Mouse (Mus musculus): ENCODE results near the gene Irf2bp2. TPM values are rescaled to one million over a fixed set of nuclear protein-coding genes. Genes with fewer than 3 reads are reported as not detected.

Irf2bp2 gene
- polyA plus RNA-seq, 1 experiment from 2014 or later = 10.1 TPM

DNA sequence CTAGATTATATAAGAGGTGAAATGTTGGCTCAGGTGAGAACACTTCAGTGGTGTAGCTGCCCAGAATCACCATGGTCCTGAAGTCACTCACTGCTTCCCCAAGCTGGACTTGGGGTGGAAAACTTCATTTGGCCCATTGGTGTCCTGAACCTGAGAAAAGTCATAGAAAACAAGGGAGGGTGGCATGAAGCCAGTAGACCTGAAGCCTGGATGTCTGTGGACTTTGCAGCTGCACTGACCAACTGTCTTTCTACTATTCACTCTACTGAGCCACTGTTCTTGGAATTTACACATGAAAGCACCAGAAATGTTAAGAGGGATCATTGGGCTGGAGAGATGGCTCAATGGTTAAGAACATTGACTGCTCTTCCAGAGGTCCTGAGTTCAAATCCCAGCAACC, 17.7 kb downstream of the Irf2bp2 start:
- H3K36me3 ChIP-seq (ENCODE audit: control insufficient read depth, insufficient read depth) = 0 out of 2 replicates have a peak, but pooled peaks cover 2% of the 10 kb centered on the region
- H3K27me3 ChIP-seq (replicated peaks; ENCODE audit: control insufficient read depth, insufficient read depth, low read length) = no peaks in the 10 kb centered on the region
- no peak overlapping the region for H3K4me3 ChIP-seq (replicated peaks; ENCODE audit: low read length)
- H3K9ac ChIP-seq (replicated peaks; ENCODE audit: low read depth, low read length) = no peak overlapping the region
- no peak overlapping the region for H3K27ac ChIP-seq (ENCODE audit: low read length)
- ATAC-seq = no peak
- no peaks in the 10 kb centered on the region for H3K4me1 ChIP-seq (replicated peaks; ENCODE audit: control insufficient read depth, insufficient read depth, low read length)
- H3K4me2 ChIP-seq (ENCODE audit: low read length) = no peak overlapping the region
- H3K9me3 ChIP-seq (ENCODE audit: control insufficient read depth, low read length) = no peaks in the 10 kb centered on the region

DNA sequence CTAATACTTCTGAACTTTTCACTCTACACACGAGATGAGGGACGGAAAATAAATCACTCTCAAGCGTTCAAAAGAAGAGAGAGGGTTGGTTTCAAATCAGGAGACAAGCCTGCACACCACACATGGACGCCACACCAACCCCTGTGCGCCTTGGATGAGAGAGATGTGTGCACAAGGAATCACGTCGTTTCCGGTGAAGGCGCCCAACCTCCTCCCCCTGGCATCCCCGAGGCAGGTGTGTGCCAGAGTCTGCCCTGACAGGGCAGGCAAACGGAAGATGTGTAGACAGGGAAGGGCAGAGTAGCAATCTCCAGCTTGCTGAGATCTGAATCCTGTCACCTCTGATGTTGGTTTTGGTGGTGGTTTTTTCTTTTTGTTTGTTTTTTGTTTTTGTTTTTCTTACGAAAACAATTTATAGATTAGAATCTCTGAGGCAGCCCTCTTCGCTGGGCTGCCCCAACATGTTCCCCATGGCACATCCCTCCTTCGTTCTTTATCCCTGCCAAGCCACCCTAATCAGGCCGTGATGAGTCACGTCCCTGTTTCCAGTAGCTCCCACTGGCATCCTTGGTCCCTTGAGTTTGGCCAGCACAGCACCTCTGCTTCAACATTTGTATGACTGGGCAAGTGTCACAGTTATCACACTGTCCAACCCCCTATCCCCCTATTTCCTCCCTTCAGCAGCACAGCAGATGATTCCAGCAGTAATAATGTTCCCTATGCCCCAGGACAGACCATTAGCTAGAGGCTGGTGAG, 18.7 kb downstream of the Irf2bp2 start:
- H3K27me3 ChIP-seq (replicated peaks; ENCODE audit: control insufficient read depth, insufficient read depth, low read length) = no peaks in the 10 kb centered on the region
- no peak for ATAC-seq
- H3K4me2 ChIP-seq (ENCODE audit: low read length) = no peak overlapping the region
- no peak overlapping the region for H3K27ac ChIP-seq (ENCODE audit: low read length)
- H3K9me3 ChIP-seq (ENCODE audit: control insufficient read depth, low read length) = no peaks in the 10 kb centered on the region
- no peak overlapping the region for H3K4me3 ChIP-seq (replicated peaks; ENCODE audit: low read length)
- WGBS = 89% methylated on average over 16 of the region's 16 CpGs
- H3K4me1 ChIP-seq (replicated peaks; ENCODE audit: control insufficient read depth, insufficient read depth, low read length) = no peaks in the 10 kb centered on the region
- H3K9ac ChIP-seq (replicated peaks; ENCODE audit: low read depth, low read length) = no peak overlapping the region
- H3K36me3 ChIP-seq (ENCODE audit: control insufficient read depth, insufficient read depth) = no peaks in the 10 kb centered on the region

DNA sequence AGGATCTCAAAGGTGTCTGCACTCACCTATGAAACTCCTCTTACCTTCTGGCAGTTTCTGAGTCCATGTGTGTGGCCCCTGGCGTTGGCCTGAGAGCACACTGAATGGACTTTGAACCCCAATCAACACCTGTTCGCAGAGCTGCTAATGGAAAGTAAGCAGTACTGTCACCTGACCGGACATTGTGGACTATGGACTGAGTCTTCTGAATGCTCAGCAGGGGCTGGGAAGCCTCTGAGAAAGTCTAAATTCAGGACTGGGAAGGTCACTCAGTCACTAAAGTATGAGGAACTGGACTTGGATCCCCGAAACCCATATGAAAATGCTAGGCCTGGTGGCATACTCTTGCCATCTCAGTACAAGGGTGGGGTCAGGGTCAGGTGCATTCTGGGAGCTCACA, 19.9 kb downstream of the Irf2bp2 start:
- no peaks in the 10 kb centered on the region; the same call in 1 of the 2 replicates for H3K4me1 ChIP-seq (replicated peaks; ENCODE audit: control insufficient read depth, insufficient read depth, low read length)
- whole genome bisulfite sequencing = 90% methylated on average over 4 of the region's 4 CpGs
- ATAC-seq = no peak
- no peaks in the 10 kb centered on the region for H3K9me3 ChIP-seq (ENCODE audit: control insufficient read depth, low read length)
- H3K9ac ChIP-seq (replicated peaks; ENCODE audit: low read depth, low read length) = no peak overlapping the region
- H3K36me3 ChIP-seq (ENCODE audit: control insufficient read depth, insufficient read depth) = no peaks in the 10 kb centered on the region
- no peak overlapping the region for H3K27ac ChIP-seq (ENCODE audit: low read length)
- no peak overlapping the region for H3K4me2 ChIP-seq (ENCODE audit: low read length)
- no peaks in the 10 kb centered on the region for H3K27me3 ChIP-seq (replicated peaks; ENCODE audit: control insufficient read depth, insufficient read depth, low read length)
- H3K4me3 ChIP-seq (replicated peaks; ENCODE audit: low read length) = no peak overlapping the region

DNA sequence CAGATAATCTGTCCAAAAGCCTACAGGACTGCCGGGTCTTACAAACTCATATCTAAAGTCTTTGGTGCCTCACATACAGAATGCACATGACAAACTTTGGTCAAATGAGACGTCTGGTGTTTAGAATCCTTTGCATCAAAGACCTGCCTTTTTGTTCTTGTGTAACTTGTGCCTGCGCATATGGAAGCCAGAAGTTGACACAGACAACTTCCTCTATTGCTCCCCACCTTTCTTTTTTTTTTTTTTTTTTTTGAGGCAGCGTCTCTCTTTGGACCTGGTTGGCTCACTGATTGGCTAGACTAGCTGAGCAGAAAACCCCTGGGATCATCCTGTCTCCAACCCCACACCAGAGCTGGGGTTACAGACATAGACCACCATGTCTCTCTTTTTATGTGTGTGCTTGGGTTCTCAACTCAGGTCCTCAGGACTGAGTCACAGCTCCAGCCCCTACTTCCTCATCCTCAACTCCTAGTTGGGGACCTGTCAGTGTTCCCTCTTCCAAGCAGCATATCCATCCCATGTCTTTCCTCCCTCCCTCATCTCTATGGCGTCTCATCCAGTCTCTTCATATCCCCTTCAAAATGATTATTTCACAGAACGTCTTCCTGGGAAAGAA, 20.6 kb downstream of the Irf2bp2 start:
- no peak for ATAC-seq
- 91% methylated on average over 6 of the region's 6 CpGs for WGBS

DNA sequence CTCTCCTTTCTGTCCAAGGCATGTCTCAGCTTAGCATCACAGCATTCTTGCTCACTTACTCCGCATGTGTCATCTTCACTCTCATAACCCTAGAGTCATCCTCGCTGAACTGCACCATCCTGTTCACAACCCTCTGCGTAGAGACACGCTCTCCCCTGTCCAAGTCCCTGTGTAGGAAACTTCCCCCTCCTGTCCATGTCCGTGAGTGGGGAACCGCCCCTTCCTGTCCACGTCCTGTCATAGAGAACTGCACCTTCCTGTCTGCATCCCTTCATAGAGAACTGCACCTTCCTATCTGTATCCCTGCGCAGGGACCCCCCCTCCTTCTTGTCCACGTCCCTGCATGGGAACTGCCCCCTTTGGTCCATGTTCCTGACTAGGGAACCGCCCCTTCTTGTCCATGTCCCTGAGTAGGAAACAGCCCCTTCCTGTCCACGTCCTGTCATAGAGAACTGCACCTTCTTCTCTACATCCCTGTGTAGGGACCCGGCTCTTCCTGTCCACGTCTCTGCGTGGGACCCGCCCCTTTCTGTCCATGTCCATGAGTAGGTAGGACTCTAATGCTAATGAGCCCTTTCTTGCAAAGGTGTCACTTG, 22.6 kb downstream of the Irf2bp2 start:
- Histone ChIP-seq H3K36me3 (ENCODE audit: control insufficient read depth, insufficient read depth) (no peaks in the 10 kb centered on the region), H3K9me3 (ENCODE audit: control insufficient read depth, low read length) (no peaks in the 10 kb centered on the region), H3K4me3 (replicated peaks; ENCODE audit: low read length) (no peak overlapping the region), H3K4me1 (replicated peaks; ENCODE audit: control insufficient read depth, insufficient read depth, low read length) (peaks cover 16% of the 10 kb centered on the region), H3K27me3 (replicated peaks; ENCODE audit: control insufficient read depth, insufficient read depth, low read length) (no peaks in the 10 kb centered on the region), H3K27ac (ENCODE audit: low read length) (no peak overlapping the region), H3K4me2 (ENCODE audit: low read length) (no peak overlapping the region), H3K9ac (replicated peaks; ENCODE audit: low read depth, low read length) (no peak overlapping the region)
- ATAC-seq = no peak
- WGBS = 89% methylated on average over 15 of the region's 15 CpGs

More for the DNA sequence above, 20.6 kb downstream of the Irf2bp2 start:
- Histone ChIP-seq H3K27me3 (replicated peaks; ENCODE audit: control insufficient read depth, insufficient read depth, low read length) (no peaks in the 10 kb centered on the region), H3K36me3 (ENCODE audit: control insufficient read depth, insufficient read depth) (no peaks in the 10 kb centered on the region), H3K27ac (ENCODE audit: low read length) (no peak overlapping the region), H3K9me3 (ENCODE audit: control insufficient read depth, low read length) (no peaks in the 10 kb centered on the region), H3K4me1 (replicated peaks; ENCODE audit: control insufficient read depth, insufficient read depth, low read length) (no peaks in the 10 kb centered on the region; the same call in 1 of the 2 replicates), H3K4me2 (ENCODE audit: low read length) (no peak overlapping the region), H3K4me3 (replicated peaks; ENCODE audit: low read length) (no peak overlapping the region), H3K9ac (replicated peaks; ENCODE audit: low read depth, low read length) (no peak overlapping the region)

DNA sequence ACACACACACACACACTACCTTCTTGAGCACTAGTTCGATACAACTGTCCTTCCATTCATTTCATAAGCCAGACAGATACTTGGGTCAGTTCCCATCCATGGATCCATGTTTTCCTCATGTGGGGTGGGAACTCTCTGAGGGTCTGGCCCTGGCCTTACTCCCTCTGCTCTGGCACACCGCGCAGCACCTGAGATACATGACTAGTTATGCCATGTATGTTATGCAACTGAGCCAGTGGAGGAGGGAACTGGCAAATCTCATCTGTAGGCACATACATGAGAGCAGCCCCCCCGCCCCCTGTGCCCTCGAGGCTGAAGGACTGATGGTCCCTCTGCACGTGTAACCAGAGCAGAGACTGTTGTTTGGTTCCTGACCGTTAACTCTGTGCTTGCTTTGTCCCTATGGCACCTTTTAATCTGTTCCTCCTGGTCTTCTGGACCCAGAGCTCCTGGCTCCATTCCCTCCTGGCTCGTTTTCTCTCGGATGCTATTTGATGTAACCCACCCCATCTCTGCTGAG, 23.2 kb downstream of the Irf2bp2 start:
- H3K4me3 ChIP-seq (replicated peaks; ENCODE audit: low read length) = no peak overlapping the region
- no peaks in the 10 kb centered on the region for H3K27me3 ChIP-seq (replicated peaks; ENCODE audit: control insufficient read depth, insufficient read depth, low read length)
- no peak overlapping the region for H3K9ac ChIP-seq (replicated peaks; ENCODE audit: low read depth, low read length)
- no peaks in the 10 kb centered on the region for H3K9me3 ChIP-seq (ENCODE audit: control insufficient read depth, low read length)
- H3K4me2 ChIP-seq (ENCODE audit: low read length) = no peak overlapping the region
- no peak overlapping the region for H3K27ac ChIP-seq (ENCODE audit: low read length)
- H3K36me3 ChIP-seq (ENCODE audit: control insufficient read depth, insufficient read depth) = no peaks in the 10 kb centered on the region
- no peak for ATAC-seq
- peaks cover 21% of the 10 kb centered on the region for H3K4me1 ChIP-seq (replicated peaks; ENCODE audit: control insufficient read depth, insufficient read depth, low read length)
- WGBS = 66% methylated on average over 9 of the region's 9 CpGs

DNA sequence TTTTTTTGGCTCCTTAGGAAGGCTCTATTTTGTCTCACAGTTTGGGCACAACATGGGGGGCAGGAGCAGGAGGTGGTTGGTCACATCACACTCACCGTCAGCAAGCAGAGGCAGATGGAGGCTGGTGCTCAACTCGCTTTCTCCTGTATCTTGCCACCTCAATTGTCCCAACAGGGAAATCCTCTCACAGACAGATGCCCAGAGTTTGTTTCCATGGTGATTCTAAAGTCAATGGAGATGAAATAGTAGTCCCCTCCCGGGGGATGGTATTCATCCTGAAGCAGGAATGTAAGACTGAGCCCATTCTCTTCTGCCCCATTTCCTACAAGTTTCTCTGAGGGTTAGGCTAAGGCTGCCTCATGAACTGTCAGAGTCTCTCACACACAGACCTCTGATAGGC, 23.7 kb downstream of the Irf2bp2 start:
- peaks cover 21% of the 10 kb centered on the region for H3K4me1 ChIP-seq (replicated peaks; ENCODE audit: control insufficient read depth, insufficient read depth, low read length)
- H3K4me3 ChIP-seq (replicated peaks; ENCODE audit: low read length) = no peak overlapping the region
- ATAC-seq = no peak
- no peak overlapping the region for H3K27ac ChIP-seq (ENCODE audit: low read length)
- no peaks in the 10 kb centered on the region for H3K27me3 ChIP-seq (replicated peaks; ENCODE audit: control insufficient read depth, insufficient read depth, low read length)
- no peaks in the 10 kb centered on the region for H3K9me3 ChIP-seq (ENCODE audit: control insufficient read depth, low read length)
- no peak overlapping the region for H3K4me2 ChIP-seq (ENCODE audit: low read length)
- WGBS = 36% methylated on average over 3 of the region's 3 CpGs
- no peak overlapping the region for H3K9ac ChIP-seq (replicated peaks; ENCODE audit: low read depth, low read length)
- no peaks in the 10 kb centered on the region for H3K36me3 ChIP-seq (ENCODE audit: control insufficient read depth, insufficient read depth)

DNA sequence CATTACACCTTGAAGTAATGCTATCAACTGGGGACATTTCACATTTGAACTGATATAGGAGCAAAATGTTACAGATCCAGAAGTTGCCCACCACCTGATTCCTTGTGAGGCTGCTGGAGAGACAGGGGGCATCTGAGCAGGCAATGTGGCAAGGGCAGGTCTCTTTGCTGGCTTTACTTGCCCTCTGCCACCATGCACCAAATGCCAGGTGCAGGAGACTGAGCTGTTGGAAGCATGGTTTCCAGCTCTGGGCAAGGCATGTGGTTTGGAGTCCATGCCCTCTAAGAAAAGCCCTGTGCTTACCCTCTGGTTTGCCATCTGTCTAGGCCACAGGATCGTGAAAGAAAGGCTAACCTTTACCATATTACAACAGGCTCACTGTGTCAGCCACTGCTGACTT, 24.1 kb downstream of the Irf2bp2 start:
- no peak overlapping the region for H3K4me2 ChIP-seq (ENCODE audit: low read length)
- H3K36me3 ChIP-seq (ENCODE audit: control insufficient read depth, insufficient read depth) = no peaks in the 10 kb centered on the region
- H3K27ac ChIP-seq (ENCODE audit: low read length) = no peak overlapping the region
- peaks cover 21% of the 10 kb centered on the region for H3K4me1 ChIP-seq (replicated peaks; ENCODE audit: control insufficient read depth, insufficient read depth, low read length)
- H3K9me3 ChIP-seq (ENCODE audit: control insufficient read depth, low read length) = no peaks in the 10 kb centered on the region
- H3K4me3 ChIP-seq (replicated peaks; ENCODE audit: low read length) = no peak overlapping the region
- 48% methylated on average over 1 of the region's 1 CpGs for WGBS
- H3K9ac ChIP-seq (replicated peaks; ENCODE audit: low read depth, low read length) = no peak overlapping the region
- H3K27me3 ChIP-seq (replicated peaks; ENCODE audit: control insufficient read depth, insufficient read depth, low read length) = no peaks in the 10 kb centered on the region
- no peak for ATAC-seq

DNA sequence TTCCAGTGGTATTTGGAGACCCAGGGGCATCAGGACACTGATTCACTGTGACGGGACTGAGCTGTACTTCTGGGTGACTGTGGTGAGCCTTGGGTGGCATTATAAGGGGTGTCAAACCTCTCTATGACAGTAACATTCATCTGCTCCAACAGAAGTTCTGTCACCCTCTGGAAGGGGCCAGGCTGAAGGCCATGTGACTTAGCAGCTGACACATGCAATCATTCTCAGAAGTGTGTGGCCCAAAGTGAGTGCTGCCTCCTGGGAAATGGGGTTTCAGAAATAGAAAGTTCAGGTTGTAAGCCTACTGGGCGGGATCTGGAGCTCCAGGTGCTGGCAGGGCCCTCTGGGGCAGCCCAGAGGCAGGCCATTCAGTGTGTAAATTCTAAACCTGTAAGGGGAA, 26.1 kb downstream of the Irf2bp2 start:
- Histone ChIP-seq H3K9me3 (ENCODE audit: control insufficient read depth, low read length) (no peaks in the 10 kb centered on the region), H3K9ac (replicated peaks; ENCODE audit: low read depth, low read length) (no peak overlapping the region), H3K4me1 (replicated peaks; ENCODE audit: control insufficient read depth, insufficient read depth, low read length) (peaks cover 21% of the 10 kb centered on the region), H3K27me3 (replicated peaks; ENCODE audit: control insufficient read depth, insufficient read depth, low read length) (no peaks in the 10 kb centered on the region), H3K27ac (ENCODE audit: low read length) (no peak overlapping the region), H3K4me3 (replicated peaks; ENCODE audit: low read length) (no peak overlapping the region), H3K36me3 (ENCODE audit: control insufficient read depth, insufficient read depth) (no peaks in the 10 kb centered on the region), H3K4me2 (ENCODE audit: low read length) (no peak overlapping the region)
- ATAC-seq = no peak
- WGBS = 71% methylated on average over 2 of the region's 2 CpGs
